Mouse (Mus musculus) liver (tissue): ENCODE results near the gene Rab26.

Experiments
- DNase-seq: peaks from one replicate; pipeline ENCODE4 v3.0.0-alpha.2; 2020; ENCODE audit warnings: mixed read lengths

Gene Rab26

DNA sequence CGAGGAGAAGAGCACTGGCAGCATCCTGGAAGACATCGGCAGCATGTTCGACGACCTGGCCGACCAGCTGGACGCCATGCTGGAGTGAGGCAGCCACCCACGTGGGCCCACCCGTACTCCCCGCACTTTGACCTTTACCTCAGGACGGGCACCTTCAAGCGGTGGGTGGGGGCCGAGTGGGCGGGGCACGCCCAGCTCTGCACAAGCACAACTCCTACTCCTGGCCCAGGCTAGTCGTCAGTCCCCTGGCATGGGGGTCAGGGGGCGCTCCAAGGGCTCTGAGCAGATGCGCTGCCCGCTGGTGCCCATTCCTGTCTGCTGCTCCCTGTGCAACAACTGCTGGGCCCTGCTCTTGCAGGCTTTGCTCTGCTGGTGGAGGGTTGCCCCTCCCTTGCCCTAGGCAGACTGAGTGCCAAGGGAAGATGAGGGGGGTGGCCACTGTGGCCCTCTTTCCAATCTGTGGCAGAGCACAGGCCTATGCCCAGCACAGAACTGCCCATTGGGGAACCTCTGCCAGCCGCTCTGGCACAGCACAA, 26.8 kb downstream of the Rab26 start:
- peak; percentile 42 for DNase-seq

GRCm38 (mm10) chr17:24506332-24507070, 27.5 kb downstream of the Rab26 start:
- no peak for DNase-seq

- DNase-seq: no peak
Observed at GRCm38 (mm10) chr17:24505286-24505955, 28.6 kb downstream of the Rab26 start.

GRCm38 (mm10) chr17:24504085-24504484, 29.9 kb downstream of the Rab26 start:
- DNase-seq: no peak

DNA sequence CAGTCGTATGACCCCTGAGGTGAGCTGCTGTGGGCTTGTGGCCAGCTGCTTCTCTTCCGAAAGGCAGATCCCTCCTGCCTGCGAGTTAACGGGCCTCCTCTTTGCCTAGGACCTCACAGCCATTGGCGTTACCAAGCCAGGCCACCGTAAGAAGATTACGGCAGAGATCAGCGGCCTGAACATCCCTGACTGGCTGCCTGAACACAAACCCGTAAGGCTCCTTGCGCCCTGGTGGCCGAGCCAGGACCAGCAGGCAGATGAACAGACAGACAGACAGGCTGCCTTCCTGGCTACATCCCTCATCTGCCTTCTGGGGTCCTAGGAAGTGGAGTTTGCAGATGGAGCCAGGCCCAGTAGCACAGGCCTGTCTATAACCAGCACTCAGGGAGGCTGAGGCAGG, 31.8 kb downstream of the Rab26 start:
- DNase-seq: no peak

DNA sequence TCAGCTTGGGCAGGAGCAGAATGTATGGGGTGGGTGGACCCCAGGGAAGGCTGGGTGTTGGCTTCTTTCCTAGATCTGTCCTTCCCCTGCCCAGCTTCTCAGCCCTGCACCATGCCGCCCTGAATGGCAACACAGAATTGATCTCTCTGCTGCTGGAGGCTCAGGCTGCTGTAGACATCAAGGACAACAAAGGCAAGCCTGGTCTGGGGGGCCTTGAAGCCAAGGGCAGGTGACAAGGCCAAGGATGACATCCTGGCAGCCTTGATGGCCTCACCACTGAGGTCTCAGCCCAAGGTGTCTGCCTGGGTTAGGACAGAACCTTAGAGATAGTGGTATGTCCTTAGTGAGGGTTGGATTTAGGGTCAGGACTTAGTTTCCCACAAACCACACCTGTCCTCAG, 38.0 kb downstream of the Rab26 start:
- no peak for DNase-seq

- no peak for DNase-seq
Observed at GRCm38 (mm10) chr17:24495443-24495842, 38.6 kb downstream of the Rab26 start.

DNA sequence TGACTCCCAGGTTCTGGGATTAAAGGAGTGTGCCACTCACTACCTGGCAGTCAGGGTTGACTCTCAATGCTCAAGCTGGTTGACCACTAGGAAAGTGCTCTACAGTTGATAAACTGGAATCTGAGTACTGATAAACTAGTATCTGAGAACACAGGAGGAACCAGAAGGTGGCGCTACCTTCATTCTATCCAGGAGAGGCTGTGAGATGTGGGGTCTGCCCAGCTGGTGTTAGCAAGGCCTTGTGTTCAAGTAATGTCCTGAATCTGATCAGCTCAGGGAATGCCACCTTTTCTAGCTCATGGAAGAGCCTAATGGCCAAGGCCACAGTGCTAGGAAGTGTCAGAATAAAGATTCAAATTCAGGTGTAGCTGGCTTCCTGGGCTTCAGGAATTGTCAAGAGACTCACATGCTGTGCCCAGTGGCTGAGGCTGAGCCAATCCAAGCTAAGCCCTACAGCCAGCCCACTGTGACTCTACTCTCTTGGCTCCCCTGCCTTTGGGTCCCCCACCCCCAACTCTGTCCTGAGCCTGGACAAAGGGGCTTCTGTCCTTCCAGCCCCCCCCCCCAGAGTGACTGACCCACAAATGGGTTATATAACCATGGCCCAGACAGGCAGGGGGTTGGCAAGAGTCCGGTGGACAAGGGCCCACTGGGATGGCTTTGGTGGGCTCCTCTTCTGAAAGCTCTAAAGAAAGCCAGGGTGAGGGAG, 39.2 kb downstream of the Rab26 start:
- peak; percentile 60 for DNase-seq

- DNase-seq: no peak
Observed at GRCm38 (mm10) chr17:24490399-24490798, 43.6 kb downstream of the Rab26 start.

GRCm38 (mm10) chr17:24489265-24490030, 44.6 kb downstream of the Rab26 start:
- no peak for DNase-seq

GRCm38 (mm10) chr17:24488662-24489264, 45.2 kb downstream of the Rab26 start:
- DNase-seq: no peak

DNA sequence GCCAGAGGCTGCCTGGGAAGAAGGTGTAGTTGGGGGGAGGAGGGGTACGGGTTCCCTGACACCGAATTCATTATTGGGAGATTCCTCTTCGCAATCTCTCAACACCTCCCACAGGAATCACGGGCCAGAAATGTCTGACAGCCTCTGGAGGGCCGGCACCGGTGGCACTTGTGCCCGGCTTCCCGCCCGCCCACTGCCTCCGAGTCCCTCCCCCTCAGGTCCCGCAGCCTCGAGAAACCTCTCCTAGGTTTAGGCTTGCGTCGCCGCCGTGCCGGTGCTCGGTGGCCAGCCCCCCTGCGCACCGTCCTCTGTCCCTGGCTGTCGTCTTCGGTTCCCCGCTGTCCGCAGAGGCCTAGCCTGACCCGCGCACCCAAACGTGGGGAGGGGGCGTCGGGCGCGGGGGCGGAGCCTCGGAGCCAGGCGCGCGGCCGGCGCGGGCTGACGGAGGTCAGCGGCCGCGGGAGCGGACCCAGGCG, 45.8 kb downstream of the Rab26 start, which contains the start of gene Caskin1:
Gene Caskin1 (plus strand): TSS at position 416 of the 476 bp plus-strand sequence.
- no peak for DNase-seq

DNA sequence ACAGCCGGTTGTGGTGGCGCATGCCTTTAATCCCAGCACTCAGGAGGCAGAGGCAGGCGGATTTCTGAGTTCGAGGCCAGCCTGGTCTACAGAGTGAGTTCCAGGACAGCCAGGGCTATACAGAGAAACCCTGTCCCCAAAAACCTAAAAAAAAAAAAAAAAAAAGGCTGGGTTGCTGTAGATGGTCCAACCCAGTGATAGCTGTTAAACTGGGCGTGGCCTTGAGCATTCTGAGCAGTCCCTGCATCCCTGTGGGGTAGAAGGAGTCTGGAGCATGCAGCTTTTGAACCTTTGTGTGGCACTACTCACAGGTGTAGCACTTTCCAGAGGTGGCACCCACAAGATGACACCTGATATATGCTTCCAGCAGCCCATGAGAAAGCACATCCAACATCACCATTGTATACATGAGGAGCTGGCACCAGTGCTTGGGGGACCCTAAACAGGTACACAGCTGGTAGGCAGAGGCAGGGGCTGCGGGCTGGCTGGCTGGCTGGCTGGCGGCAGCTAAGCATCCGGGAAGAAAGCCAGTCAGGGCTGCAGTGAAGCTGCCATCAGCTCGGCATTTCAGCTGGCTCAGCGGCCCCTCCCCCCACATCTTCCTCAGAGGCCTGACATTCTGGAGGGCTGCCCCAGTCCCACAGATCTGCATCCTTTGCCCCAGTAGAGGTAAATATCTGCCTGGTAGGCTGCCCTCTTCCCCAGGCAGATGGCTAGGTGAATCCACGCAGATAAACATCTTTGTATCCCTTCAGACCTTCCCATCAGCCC, 48.7 kb downstream of the Rab26 start:
- no peak for DNase-seq

DNA sequence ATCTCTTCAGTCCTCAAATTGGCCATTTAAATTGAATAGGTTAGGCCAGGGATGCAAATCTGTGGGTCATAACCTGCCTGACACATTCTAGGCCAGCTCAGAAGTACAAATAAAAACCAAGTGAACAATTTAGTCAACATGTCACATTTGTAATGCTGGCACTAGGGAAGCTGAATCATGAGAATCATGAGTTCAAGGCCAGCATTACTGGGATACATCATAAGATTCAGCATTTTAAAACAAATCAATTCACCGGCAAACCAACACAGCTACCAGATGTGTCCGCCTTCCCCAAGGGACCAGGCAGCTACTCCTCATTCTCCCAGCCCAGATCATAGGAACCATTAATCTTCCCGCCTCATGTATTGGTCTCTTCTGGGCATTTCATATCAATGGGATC, 50.5 kb downstream of the Rab26 start:
- no peak for DNase-seq

- no peak for DNase-seq
Observed at GRCm38 (mm10) chr17:24481027-24481815, 52.8 kb downstream of the Rab26 start.

- DNase-seq: no peak
Observed at GRCm38 (mm10) chr17:24480201-24480826, 53.7 kb downstream of the Rab26 start.

DNA sequence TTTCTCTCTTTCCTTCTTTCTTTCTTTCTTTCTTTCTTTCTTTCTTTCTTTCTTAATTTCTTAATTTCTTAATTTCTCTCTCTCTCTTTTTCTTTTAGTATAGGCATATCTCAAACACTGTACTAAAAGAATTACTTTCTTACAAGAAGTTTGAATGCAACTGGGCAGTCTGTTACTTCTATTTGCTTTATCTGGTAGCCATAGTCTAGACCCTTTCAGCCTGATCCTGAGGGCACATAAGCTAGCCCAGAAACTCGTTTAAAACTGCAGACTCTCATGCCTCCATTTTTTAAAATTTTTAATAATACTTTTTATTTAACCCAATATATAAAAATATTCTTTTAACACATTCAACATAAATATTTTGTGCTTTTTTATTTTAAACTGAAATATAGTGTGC, 54.6 kb downstream of the Rab26 start:
- no peak for DNase-seq

DNA sequence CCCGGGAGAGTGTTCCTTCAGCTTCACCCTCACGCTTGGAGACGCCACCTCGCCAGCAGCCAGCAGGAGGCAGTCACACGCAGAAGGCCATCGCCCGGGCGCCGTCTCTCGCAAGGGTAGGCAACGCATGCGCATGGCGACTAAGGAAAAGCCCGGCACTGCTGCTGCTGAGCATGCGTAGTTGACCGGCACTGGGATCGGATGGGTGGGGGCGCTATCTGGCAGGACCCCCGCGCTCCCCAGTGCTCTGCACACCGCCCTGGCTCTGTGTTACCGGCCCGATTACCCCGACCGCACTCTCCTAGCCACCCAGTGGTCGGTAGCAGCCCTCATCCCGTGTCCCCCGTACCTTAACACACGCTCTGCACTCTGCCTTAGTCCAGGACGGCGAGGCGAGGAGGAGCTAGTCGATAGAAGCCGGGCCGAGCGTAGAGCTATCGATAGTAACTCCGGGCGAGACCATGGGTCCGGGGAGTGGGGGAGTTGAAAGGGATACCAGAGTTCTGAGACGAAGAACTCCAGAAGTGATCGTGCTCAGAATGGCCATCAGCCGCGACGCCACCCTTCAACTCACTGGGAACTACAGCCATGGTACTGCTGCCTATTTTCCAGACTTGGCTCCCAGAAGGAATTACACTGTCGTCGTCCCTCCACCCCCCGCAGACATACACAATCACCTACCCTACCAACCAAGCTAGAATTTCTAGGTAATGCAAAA, 55.2 kb downstream of the Rab26 start, which contains the start of gene Mlst8:
Gene Mlst8 (minus strand): TSS at position 416 of the 718 bp plus-strand sequence.
- DNase-seq: peak; percentile 97

- no peak for DNase-seq
Observed at GRCm38 (mm10) chr17:24477985-24478600, 55.9 kb downstream of the Rab26 start.
